Mouse (Mus musculus) splenic B cell, adult 2 months (primary cell): ENCODE data around the gene Med8.

ENCODE experiments used
- DNase-seq: peaks from one replicate; pipeline ENCODE4 v3.0.0-alpha.2; 2011; ENCODE audit warnings: low read depth, low spot score
- H3K27me3 ChIP-seq: 2 replicates; pipeline ENCODE4 v1.6.1; 2012; ENCODE audit warnings: mild to moderate bottlenecking, low read length, moderate library complexity, mixed read lengths; ENCODE audit not compliant: control insufficient read depth, poor library complexity, insufficient read depth, severe bottlenecking
- H3K36me3 ChIP-seq: 2 replicates; pipeline ENCODE4 v1.6.1; 2012; ENCODE audit warnings: mild to moderate bottlenecking, low read length, moderate library complexity, mixed read lengths; ENCODE audit not compliant: control insufficient read depth, poor library complexity, insufficient read depth, severe bottlenecking

The Med8 gene

DNA sequence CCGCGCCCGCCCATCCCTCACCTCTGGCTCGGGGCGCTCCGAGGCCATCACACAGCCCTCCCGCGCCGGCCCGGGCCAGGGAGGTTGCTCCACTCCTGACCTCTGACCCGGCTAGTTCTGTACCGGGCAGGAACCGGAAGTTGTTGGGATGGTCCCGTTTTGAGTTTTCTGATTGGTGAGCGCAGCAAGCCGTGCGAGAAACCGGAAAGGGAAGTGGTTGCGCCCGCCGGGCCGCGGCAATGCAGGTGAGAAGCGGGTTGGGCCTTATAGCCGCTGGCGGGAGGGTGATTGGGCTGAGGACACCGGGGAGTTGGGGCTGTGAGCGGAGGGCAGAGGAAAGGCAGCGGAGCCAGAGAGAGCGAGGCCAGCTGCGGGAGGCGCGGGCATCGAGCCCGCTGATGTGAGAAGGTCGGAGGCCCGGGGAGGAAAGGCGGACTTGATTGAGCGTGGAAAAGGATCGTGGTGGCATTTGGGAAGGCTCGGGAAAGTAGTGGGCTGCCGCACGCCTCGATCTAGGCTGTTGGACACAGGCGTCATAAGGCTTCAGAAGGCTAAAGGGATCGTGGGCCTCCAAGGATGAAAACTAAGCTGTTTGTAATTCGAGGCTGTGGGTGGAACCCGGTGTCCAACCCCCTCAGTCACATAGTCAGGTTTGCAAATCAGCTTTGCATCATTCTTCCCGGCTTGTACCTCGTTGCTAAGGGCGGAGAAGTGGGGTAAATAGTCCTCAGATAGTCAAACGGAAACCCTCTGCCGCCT, at the start of gene Med8, which contains the start of gene Szt2:
Med8 (plus strand) TSS at position 196 of the 759 bp plus-strand sequence.
Szt2 (minus strand) TSS at position 132 of the 759 bp plus-strand sequence.
- peaks cover 2% of the 10 kb centered on the region for H3K36me3 ChIP-seq
- peak; percentile 95 for DNase-seq
- H3K27me3 ChIP-seq: no peaks in the 10 kb centered on the region

DNA sequence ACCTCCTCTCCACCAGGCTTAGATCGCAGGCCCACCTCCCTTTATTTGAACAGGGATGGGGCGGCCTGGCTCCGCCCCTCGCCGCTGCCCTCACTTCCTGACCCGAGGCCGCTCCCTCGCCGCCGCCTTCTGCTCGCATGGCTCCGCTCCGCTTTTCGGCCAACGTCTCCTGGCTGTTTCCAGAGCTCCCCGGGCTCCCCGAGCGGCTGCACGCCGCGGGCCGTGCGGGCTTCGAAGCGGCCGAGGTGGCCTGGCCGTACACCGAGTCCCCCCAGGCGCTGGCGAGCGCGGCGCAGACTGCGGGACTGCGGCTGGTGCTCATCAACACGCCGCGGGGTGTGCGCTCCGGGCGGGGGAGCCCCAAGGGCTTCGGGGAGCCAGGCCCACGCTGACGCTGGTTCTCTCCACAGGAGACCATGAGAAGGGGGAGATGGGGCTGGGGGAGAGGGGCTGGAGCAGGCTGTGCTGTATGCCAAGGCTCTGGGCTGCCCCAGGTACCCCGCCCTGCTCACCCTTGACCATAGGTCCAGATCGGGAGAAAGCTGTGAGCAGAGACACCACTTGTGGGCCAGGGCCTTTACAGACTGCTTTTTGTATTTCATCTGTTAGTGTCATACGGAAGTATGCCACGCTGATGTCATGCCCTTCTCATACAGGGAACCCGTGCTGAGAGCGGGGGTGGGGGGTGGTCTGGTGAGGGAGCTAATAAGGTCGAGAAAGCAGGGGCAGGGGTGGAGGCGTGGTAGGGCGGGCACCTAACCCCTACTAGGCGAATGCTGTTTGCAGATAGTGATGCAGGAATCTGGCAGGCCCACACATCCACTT, 49.0 kb upstream of the Med8 start:
- peak; percentile 59 for DNase-seq
- H3K27me3 ChIP-seq: no peaks in the 10 kb centered on the region
- peaks cover 5% of the 10 kb centered on the region; the same call in 1 of the 2 replicates for H3K36me3 ChIP-seq

DNA sequence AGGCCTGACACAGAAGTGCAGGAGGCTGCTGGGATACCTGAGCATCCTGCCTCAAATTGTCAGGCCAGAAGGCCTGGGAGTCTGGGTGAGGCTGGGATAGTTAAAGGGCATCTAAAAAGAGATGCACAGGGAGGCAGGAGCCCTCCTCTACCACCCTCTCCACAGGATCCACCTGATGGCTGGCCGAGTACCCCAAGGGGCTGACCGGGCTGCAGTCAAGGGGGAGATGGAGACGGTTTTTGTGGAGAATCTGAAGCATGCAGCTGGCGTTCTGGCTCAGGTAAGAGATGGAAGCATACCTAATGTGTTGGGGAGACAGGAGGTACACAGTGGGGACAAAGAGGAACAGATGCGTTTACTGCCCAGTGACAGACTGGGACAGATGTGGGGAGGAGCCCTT, 47.7 kb upstream of the Med8 start:
- Histone ChIP-seq H3K36me3 (peaks cover 5% of the 10 kb centered on the region; the same call in 1 of the 2 replicates), H3K27me3 (no peaks in the 10 kb centered on the region)
- DNase-seq: no peak

DNA sequence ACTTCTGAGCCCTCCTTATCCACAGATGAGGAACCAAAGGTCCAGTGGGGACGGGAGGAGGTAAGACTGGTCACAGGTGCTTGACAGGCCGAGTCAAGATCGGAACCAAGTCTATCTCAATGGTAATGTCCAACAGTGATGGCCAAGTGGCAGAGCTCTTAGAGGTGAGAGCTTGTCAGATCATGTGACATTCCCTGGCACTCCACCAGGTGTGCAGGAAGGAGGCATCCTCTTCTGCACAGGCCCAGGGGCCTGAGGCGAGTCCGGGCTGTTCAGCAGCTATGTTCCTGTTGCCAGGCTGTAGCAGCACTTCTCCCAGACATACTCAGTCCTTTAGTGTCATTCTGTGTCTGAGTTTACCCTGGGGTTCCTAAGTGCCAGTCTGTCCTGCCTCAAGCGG, 46.3 kb upstream of the Med8 start:
- DNase-seq: no peak
- peaks cover 5% of the 10 kb centered on the region; the same call in 1 of the 2 replicates for H3K36me3 ChIP-seq
- H3K27me3 ChIP-seq: no peaks in the 10 kb centered on the region

DNA sequence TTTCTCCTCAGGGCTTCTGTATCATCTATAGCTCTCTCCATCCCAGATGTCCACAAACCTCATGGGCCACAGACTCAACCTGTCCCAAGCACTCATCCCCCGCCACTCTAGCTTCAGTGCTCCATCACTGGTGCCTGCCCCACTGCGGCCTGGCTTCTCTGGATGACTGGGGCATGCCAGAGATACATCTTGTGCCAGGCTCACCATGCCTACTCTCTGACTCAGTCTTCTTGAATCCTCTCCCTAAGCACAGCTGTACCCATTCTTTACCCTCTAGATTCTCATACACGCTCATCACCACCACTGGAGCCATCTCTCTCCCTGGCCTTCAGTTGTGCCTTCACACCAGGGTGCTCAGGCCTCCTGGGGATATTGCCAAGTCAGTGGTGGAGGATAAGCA, 45.2 kb upstream of the Med8 start:
- DNase-seq: no peak
- Histone ChIP-seq H3K36me3 (peaks cover 7% of the 10 kb centered on the region; the same call in 1 of the 2 replicates), H3K27me3 (no peaks in the 10 kb centered on the region)

DNA sequence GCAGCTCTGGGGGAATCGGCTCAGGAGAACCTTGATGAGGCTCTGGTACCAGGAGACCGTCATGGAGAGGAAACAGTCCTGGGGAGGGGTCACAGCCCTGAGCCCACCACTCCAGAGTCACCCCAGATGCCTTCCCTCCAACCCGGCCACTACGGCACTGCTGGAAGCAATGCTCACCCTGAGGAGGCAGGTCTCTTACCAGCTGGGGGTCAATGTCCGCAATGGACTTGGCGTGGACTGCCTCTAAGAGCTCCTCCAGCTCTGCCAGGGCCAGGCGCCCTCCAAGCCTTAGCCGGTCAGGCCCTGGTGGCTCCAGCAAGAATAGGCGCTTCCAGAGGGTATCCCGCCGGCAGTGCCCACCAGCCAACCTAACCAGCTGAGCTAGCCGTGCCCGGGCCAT, 44.5 kb upstream of the Med8 start:
- DNase-seq: no peak
- H3K27me3 ChIP-seq: no peaks in the 10 kb centered on the region
- peaks cover 7% of the 10 kb centered on the region; the same call in 1 of the 2 replicates for H3K36me3 ChIP-seq

DNA sequence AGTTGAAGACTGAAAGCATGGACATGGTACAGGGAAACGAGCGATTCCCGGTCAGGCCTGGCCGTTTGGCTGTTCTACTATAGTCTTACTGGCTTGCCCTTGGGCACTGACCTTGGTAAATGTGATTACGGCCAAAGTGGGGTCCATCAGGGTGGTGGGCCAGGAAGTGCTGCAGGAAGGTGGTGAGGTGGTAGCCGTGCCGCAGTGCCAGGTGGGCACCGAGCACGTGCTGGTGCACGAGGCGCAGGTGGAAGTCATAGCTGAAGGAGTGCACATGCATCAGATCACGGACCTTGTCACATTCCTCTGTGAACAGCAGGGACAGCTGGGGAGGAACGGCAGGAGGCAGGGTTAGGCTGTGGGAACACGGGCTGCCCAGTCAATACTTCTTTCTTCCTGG, 43.1 kb upstream of the Med8 start:
- Histone ChIP-seq H3K27me3 (no peaks in the 10 kb centered on the region), H3K36me3 (peaks cover 9% of the 10 kb centered on the region; the same call in 1 of the 2 replicates)
- DNase-seq: no peak

DNA sequence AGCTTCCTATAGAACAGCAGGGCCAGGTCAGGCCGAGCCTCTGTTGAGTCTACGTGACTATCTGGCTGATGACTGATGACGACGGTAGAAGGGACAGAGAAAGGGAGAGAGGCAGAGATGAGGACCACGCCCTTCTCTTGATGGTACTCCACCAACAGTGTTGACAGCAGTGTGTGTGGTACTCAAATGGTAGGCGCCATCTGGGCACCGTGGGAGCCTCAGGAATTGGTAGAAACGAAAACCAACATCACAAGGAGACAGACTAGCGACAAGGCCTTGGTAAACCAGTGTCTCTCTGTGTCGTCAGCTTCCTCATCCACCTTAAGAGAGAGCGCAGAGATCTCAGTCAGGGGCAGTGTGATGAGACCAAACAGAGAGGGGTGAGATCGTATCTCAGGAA, 41.6 kb upstream of the Med8 start:
- Histone ChIP-seq H3K27me3 (no peaks in the 10 kb centered on the region), H3K36me3 (peaks cover 13% of the 10 kb centered on the region)
- no peak for DNase-seq

DNA sequence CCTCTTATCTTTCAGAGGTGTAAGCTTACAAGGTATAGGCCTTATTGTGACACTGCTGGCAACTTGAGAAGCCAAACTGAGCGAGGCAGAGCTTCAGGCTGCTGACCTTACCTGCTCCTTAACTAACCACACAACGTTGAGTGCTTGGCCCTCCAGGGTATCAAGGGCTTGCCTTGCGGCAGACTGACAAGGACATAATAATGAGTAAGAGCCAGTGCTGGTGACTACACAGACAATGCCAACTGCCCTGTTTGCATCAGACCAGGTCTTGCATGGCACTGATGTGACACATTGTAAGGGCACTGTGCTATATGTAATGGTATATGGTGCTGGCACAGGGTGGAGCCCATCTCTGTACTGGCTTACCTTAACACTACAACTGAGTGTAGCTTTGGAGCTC, 40.5 kb upstream of the Med8 start:
- H3K36me3 ChIP-seq: peaks cover 18% of the 10 kb centered on the region
- DNase-seq: no peak
- no peaks in the 10 kb centered on the region for H3K27me3 ChIP-seq

DNA sequence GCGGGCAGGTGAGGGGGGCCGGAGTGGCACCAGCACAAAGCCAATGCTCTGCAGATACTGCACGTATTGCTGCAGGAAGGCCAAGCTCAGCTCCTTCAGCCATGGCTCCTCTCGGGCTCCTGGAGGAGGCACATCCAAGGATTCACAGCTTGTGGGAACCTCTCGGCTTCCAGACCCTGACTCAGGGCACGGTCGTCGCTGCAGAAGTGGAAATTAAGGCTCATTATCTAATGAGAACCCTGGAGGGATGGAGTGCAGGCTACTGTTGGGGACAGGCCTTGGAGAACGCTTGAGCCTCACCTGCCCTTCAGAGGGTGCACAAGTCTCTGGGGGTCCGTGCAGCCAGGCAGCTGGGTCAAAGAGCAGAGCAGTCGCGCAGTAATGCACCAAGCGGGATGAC, 37.3 kb upstream of the Med8 start:
- DNase-seq: no peak
- no peaks in the 10 kb centered on the region for H3K27me3 ChIP-seq

DNA sequence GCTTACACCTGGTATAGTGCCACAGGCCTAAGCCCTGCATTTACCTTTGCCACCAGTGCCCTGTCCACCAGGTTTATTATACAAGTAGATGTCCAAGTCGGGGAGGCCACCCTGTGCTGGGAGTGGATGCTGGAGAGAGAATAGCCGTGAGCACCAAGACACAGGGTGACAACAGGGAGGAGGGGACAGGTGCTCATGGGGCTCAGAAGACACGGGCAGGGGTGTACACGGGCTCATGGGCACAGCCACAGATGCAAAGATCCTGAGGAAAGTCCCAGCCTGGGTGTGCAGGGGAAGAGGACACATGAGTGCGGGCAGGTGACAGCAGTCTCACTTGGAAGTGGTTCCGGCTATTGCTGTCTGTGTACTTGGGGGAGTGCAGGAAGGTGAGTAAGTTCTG, 33.1 kb upstream of the Med8 start:
- Histone ChIP-seq H3K36me3 (peaks cover 19% of the 10 kb centered on the region), H3K27me3 (no peaks in the 10 kb centered on the region)
- no peak for DNase-seq

More for the DNA sequence above, 37.3 kb upstream of the Med8 start:
- peaks cover 20% of the 10 kb centered on the region for H3K36me3 ChIP-seq

DNA sequence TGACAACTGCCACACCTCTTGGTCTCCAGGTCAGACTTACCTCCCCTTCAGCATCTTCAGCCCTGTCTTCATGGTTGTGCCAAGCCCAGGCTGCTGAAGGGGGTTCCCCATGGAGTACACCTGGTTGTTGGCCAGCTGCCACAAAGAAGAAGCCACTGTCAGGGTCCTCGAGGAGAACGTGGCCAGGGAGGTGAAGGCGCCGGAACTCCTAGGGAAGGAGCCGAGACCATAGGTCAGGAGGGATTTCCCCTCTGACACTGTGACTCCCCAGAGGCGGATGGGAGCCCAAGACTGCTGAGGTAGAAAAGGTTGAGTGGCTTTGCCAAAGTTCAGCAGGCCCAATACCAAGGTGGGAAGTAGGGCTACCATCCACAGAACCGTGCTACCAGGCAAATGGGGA, 25.9 kb upstream of the Med8 start:
- Histone ChIP-seq H3K36me3 (peaks cover 8% of the 10 kb centered on the region), H3K27me3 (no peaks in the 10 kb centered on the region)
- DNase-seq: no peak

DNA sequence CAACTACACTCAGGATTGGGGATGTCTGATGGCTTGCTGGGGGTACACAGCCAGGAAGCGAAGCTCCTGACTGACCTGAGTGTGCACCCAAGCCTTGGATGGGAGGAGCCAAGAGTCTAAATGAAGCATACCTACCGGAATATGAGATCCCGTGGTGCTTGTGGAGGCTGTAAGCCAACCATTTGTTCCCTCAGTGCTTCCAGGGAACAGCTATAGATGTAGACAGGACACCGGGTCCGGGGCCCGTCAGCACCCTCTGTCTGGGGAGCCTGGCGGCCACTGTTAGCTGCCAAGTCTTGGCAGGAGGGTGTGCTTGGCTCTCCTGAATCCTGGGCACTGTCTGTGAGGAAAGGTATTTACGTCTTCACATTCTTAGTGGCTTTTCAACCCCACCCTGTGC, 21.8 kb upstream of the Med8 start:
- no peak for DNase-seq
- H3K27me3 ChIP-seq: no peaks in the 10 kb centered on the region
- peaks cover 12% of the 10 kb centered on the region for H3K36me3 ChIP-seq

DNA sequence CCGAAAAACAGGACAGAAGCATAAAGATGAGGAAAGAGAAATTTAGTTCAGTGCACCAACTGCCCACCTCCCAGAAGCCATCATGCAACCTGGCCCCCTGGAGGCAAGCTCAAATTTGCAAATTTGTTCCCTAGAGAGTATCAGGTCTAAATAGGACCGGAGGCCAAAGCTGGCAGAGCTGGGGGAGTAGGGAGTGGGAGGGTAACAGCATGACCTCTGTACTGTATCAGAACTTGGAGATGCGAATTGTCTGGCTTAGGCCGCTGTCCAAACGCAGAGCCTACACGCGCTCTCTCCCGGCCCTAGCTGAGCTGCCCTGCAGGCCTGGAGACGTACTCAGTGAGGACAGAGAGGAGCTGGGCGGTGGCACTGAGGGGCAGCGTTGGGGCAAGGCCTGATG, 19.0 kb upstream of the Med8 start:
- no peak for DNase-seq
- Histone ChIP-seq H3K36me3 (peaks cover 13% of the 10 kb centered on the region), H3K27me3 (no peaks in the 10 kb centered on the region)

DNA sequence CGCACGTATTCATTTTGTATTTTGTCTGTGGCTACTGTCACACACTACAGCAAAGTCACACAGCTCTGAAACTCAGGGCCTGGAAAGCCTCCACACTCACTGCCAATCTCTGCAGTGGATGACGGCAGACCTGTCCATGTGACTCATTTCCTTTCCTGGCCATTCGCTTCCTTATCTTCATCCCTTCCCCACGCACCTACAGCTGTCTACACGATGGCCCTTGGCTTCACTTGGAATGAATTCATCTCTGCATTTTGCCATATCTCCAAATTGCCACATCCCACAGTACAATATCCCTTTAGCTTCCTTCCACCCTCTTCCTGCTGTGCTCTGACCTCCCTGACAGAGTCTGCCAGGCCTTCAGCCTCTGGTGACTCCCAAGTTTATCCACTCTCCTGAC, 14.6 kb upstream of the Med8 start:
- H3K27me3 ChIP-seq: no peaks in the 10 kb centered on the region
- H3K36me3 ChIP-seq: peaks cover 16% of the 10 kb centered on the region
- no peak for DNase-seq
